Mouse (Mus musculus): ENCODE data around the gene Bcar3. TPM values are rescaled to one million over a fixed set of nuclear protein-coding genes. Genes with fewer than 3 reads are reported as not detected.
A peak's percentile ranks its signal among the peaks of the same experiment; 100 is the strongest.

Gene Bcar3
- polyA plus RNA-seq, 1 experiment from 2014 or later: 14.0 TPM

DNA sequence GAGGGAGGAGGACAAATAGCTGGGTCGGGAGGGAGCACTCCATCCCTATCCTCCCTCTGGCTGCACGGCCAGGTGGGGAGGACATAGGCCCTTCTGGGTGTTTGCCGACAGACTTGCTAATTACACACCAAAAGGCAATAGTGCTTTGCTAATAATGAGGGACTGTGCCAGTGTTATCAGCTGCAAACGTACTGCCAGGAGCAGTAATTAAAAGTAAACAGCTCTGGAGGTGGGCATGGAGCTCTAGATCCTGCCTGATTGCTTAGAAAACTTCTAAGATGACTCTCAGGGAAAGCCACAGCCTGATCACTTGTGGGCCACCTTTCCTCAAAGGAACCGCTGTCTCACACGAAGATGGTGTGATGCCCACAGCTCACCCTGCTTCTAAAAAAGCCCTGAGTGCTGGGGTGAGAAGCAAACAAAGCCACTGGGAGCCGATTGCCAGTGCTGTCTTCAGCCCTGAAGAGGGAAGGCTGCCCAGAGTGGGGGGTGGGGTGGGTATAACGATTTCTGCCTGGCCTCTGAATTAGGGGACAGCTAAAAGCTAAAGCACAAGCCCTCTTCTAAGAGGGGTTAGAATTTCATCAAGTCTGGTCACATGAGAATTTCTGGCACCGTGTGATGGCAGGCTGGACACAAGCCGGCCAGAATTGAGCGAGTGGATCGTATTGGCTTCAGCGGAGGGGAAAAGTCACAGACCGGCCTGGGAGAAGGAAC lies 189.3 kb downstream of the Bcar3 start:
- WGBS: 18% methylated on average over 14 of the region's 14 CpGs
- Histone ChIP-seq H3K9me3 (ENCODE audit: low read depth, low read length) (no peaks in the 10 kb centered on the region), H3K4me2 (peak overlapping the region; percentile 31)

GRCm38 (mm10) chr3:122483783-122484130 lies 189.8 kb downstream of the Bcar3 start:
- Histone ChIP-seq H3K9me3 (ENCODE audit: low read depth, low read length) (no peaks in the 10 kb centered on the region), H3K27me3 (ENCODE audit: insufficient read depth, low read length) (no peaks in the 10 kb centered on the region), H3K4me3 (ENCODE audit: low read depth, low read length) (no peak overlapping the region), H3K4me1 (ENCODE audit: insufficient read depth) (peaks cover 17% of the 10 kb centered on the region), H3K27ac (ENCODE audit: low read depth) (peak overlapping the region; percentile 47; the same call in 1 of the 2 replicates), H3K36me3 (ENCODE audit: insufficient read depth) (no peaks in the 10 kb centered on the region), H3K4me2 (peak overlapping the region; percentile 31), H3K9ac (0 out of 2 replicates have a peak overlapping the region, but pooled peaks have one; percentile 2)
- ATAC-seq (ENCODE audit: insufficient read depth) (no peak), DNase-seq (no peak)
- TF ChIP-seq CTCF (IDR thresholded peaks at IDR 0.05; ENCODE audit: low read depth): no peak
- WGBS: 29% methylated on average over 5 of the region's 5 CpGs

More for the DNA sequence above, 189.3 kb downstream of the Bcar3 start:
- DNase-seq (peak; percentile 70), ATAC-seq (ENCODE audit: insufficient read depth) (peak; percentile 58; the same call in 1 of the 2 replicates)
- no peak overlapping the region for H3K27ac ChIP-seq (ENCODE audit: low read depth)
- 0 out of 2 replicates have a peak overlapping the region, but pooled peaks have one; percentile 2 for H3K9ac ChIP-seq
- no peaks in the 10 kb centered on the region for H3K27me3 ChIP-seq (ENCODE audit: insufficient read depth, low read length)
- H3K4me3 ChIP-seq (ENCODE audit: low read depth, low read length): no peak overlapping the region
- H3K36me3 ChIP-seq (ENCODE audit: insufficient read depth): no peaks in the 10 kb centered on the region
- TF ChIP-seq CTCF (IDR thresholded peaks at IDR 0.05; ENCODE audit: low read depth): no peak
- H3K4me1 ChIP-seq (ENCODE audit: insufficient read depth): peaks cover 17% of the 10 kb centered on the region

DNA sequence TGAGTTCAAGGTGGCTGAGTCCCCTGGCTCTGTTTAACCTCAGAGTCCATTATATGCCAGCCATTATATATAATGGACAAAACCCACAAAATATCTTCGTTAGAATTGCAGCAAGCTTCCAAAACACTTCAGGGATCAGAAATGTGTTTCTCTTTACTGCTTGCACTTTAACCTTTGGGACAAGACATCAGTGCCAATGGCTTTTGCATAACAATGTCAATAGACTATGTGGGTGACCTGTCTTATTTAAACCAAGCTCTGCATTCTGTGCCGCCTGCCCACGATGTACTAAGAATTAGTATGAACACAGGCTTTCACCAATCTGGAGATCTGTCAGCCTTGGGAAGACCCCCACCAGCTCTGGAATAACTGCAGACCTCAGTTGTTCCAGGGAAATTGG lies 190.4 kb downstream of the Bcar3 start:
- H3K27me3 ChIP-seq (ENCODE audit: insufficient read depth, low read length): no peaks in the 10 kb centered on the region
- no peaks in the 10 kb centered on the region for H3K9me3 ChIP-seq (ENCODE audit: low read depth, low read length)
- no peaks in the 10 kb centered on the region for H3K36me3 ChIP-seq (ENCODE audit: insufficient read depth)
- no peak overlapping the region for H3K9ac ChIP-seq
- DNase-seq: no peak
- no peak for TF ChIP-seq CTCF (IDR thresholded peaks at IDR 0.05; ENCODE audit: low read depth)
- no peak overlapping the region for H3K4me2 ChIP-seq
- WGBS: 78% methylated on average over 3 of the region's 3 CpGs
- H3K27ac ChIP-seq (ENCODE audit: low read depth): no peak overlapping the region
- ATAC-seq (ENCODE audit: insufficient read depth): no peak
- H3K4me1 ChIP-seq (ENCODE audit: insufficient read depth): peaks cover 17% of the 10 kb centered on the region
- no peak overlapping the region for H3K4me3 ChIP-seq (ENCODE audit: low read depth, low read length)

GRCm38 (mm10) chr3:122485699-122486098 lies 191.8 kb downstream of the Bcar3 start:
- Histone ChIP-seq H3K27ac (ENCODE audit: low read depth) (no peak overlapping the region), H3K36me3 (ENCODE audit: insufficient read depth) (no peaks in the 10 kb centered on the region), H3K27me3 (ENCODE audit: insufficient read depth, low read length) (no peaks in the 10 kb centered on the region), H3K9me3 (ENCODE audit: low read depth, low read length) (no peaks in the 10 kb centered on the region), H3K4me1 (ENCODE audit: insufficient read depth) (peaks cover 16% of the 10 kb centered on the region), H3K9ac (no peak overlapping the region), H3K4me3 (ENCODE audit: low read depth, low read length) (no peak overlapping the region), H3K4me2 (no peak overlapping the region)
- TF ChIP-seq CTCF (IDR thresholded peaks at IDR 0.05; ENCODE audit: low read depth): no peak
- ATAC-seq (ENCODE audit: insufficient read depth): no peak
- 93% methylated on average over 4 of the region's 4 CpGs for WGBS
- DNase-seq: no peak

DNA sequence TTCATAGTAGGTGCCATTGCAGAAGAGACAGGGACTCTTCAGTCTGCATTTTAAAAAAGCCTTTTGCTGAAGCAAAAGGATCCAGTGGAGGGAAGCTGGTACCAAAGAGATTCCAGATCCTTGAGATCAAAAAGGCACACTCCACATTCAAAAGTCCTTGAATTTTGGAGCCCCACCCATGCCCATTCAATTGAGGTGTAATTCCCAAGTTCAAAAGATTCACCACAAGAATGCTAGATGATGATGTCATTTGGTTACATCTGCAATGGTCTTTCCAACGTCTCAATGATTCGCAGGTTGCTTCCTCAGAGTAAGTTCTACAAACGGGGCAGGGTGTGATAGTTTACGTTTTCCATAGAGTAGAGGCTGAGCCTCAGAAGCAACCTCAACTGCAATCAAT lies 192.3 kb downstream of the Bcar3 start:
- TF ChIP-seq CTCF (IDR thresholded peaks at IDR 0.05; ENCODE audit: low read depth): no peak
- 50% methylated on average over 4 of the region's 4 CpGs for WGBS
- H3K9me3 ChIP-seq (ENCODE audit: low read depth, low read length): no peaks in the 10 kb centered on the region
- H3K27me3 ChIP-seq (ENCODE audit: insufficient read depth, low read length): no peaks in the 10 kb centered on the region
- no peak overlapping the region for H3K4me3 ChIP-seq (ENCODE audit: low read depth, low read length)
- no peak overlapping the region for H3K9ac ChIP-seq
- H3K4me1 ChIP-seq (ENCODE audit: insufficient read depth): peaks cover 14% of the 10 kb centered on the region
- DNase-seq: no peak
- no peak for ATAC-seq (ENCODE audit: insufficient read depth)
- H3K4me2 ChIP-seq: no peak overlapping the region
- no peak overlapping the region for H3K27ac ChIP-seq (ENCODE audit: low read depth)
- no peaks in the 10 kb centered on the region for H3K36me3 ChIP-seq (ENCODE audit: insufficient read depth)

GRCm38 (mm10) chr3:122488051-122488754 lies 194.3 kb downstream of the Bcar3 start:
- WGBS: 41% methylated on average over 1 of the region's 1 CpGs
- peaks cover 7% of the 10 kb centered on the region for H3K4me1 ChIP-seq (ENCODE audit: insufficient read depth)
- H3K9ac ChIP-seq: no peak overlapping the region
- no peaks in the 10 kb centered on the region for H3K9me3 ChIP-seq (ENCODE audit: low read depth, low read length)
- no peak overlapping the region for H3K4me3 ChIP-seq (ENCODE audit: low read depth, low read length)
- H3K4me2 ChIP-seq: no peak overlapping the region
- no peaks in the 10 kb centered on the region for H3K36me3 ChIP-seq (ENCODE audit: insufficient read depth)
- no peaks in the 10 kb centered on the region for H3K27me3 ChIP-seq (ENCODE audit: insufficient read depth, low read length)
- ATAC-seq (ENCODE audit: insufficient read depth) (0 out of 2 replicates have a peak, but pooled peaks have one; percentile 8), DNase-seq (peak; percentile 48)
- TF ChIP-seq CTCF (IDR thresholded peaks at IDR 0.05; ENCODE audit: low read depth): no peak
- no peak overlapping the region; the same call in 1 of the 2 replicates for H3K27ac ChIP-seq (ENCODE audit: low read depth)

GRCm38 (mm10) chr3:122490574-122490973 lies 196.6 kb downstream of the Bcar3 start:
- TF ChIP-seq CTCF (IDR thresholded peaks at IDR 0.05; ENCODE audit: low read depth): no peak
- H3K36me3 ChIP-seq (ENCODE audit: insufficient read depth): no peaks in the 10 kb centered on the region
- no peaks in the 10 kb centered on the region for H3K9me3 ChIP-seq (ENCODE audit: low read depth, low read length)
- no peak overlapping the region for H3K4me3 ChIP-seq (ENCODE audit: low read depth, low read length)
- peaks cover 3% of the 10 kb centered on the region; the same call in 1 of the 2 replicates for H3K4me1 ChIP-seq (ENCODE audit: insufficient read depth)
- H3K27me3 ChIP-seq (ENCODE audit: insufficient read depth, low read length): no peaks in the 10 kb centered on the region
- WGBS: 73% methylated on average over 6 of the region's 6 CpGs
- no peak overlapping the region for H3K4me2 ChIP-seq
- no peak for DNase-seq
- no peak for ATAC-seq (ENCODE audit: insufficient read depth)
- H3K9ac ChIP-seq: no peak overlapping the region
- no peak overlapping the region for H3K27ac ChIP-seq (ENCODE audit: low read depth)
